Mouse (Mus musculus) hindbrain, embryonic 16.5 days (tissue): ENCODE measurements around the gene Opcml. TPM values are rescaled to one million over a fixed set of nuclear protein-coding genes. Genes with fewer than 3 reads are reported as not detected.

Source experiments
- ATAC-seq: fragments of 200-750 bp; cut with Nextera tagmentation; 2 replicates; pipeline ENCODE4 v1.8.0; 2017; ENCODE audit warnings: moderate TSS enrichment, moderate library complexity
- H3K27ac ChIP-seq: fragments of 300-500 bp; sonication (generic); 2 replicates; pipeline ENCODE4 v1.5.1; 2014; ENCODE audit warnings: low read depth, mild to moderate bottlenecking, control low read depth, low read length, moderate library complexity
- H3K27me3 ChIP-seq: fragments of 300-500 bp; sonication (generic); replicated peaks from 2 replicates; pipeline ENCODE4 v1.6.1; 2014; ENCODE audit warnings: low read length; ENCODE audit not compliant: control insufficient read depth, insufficient read depth
- H3K36me3 ChIP-seq: fragments of 300-500 bp; sonication (generic); 2 replicates; pipeline ENCODE4 v1.6.1; 2014; ENCODE audit warnings: mild to moderate bottlenecking, low read length, moderate library complexity, mixed read lengths; ENCODE audit not compliant: control insufficient read depth, insufficient read depth
- H3K4me1 ChIP-seq: fragments of 300-500 bp; sonication (generic); 2 replicates; pipeline ENCODE4 v1.6.1; 2014; ENCODE audit warnings: low read depth, low read length; ENCODE audit not compliant: control insufficient read depth, insufficient read depth
- H3K4me2 ChIP-seq: fragments of 300-500 bp; sonication (generic); 2 replicates; pipeline ENCODE4 v1.6.1; 2014; ENCODE audit warnings: mild to moderate bottlenecking, low read length, control low read depth, moderate library complexity
- H3K4me3 ChIP-seq: fragments of 300-500 bp; sonication (generic); 2 replicates; pipeline ENCODE4 v1.5.1; 2014; ENCODE audit warnings: mild to moderate bottlenecking, low read length, control low read depth, moderate library complexity
- H3K9ac ChIP-seq: fragments of 300-500 bp; sonication (generic); 2 replicates; pipeline ENCODE4 v1.6.1; 2014; ENCODE audit warnings: low read depth, mild to moderate bottlenecking, control low read depth, low read length, moderate library complexity
- H3K9me3 ChIP-seq: fragments of 300-500 bp; sonication (generic); 2 replicates; pipeline ENCODE4 v1.6.1; 2014; ENCODE audit warnings: mild to moderate bottlenecking, low read length, moderate library complexity; ENCODE audit not compliant: control insufficient read depth
- WGBS: fragments of 180-500 bp; shearing (Covaris S2); extraction: QIAGEN DNeasy Blood & Tissue Kit; methylation state at CpG from one replicate; pipeline ENCODE4 v1.1.7; 2014; 5-methylcytosine and 5-hydroxymethylcytosine counted together
- polyA plus RNA-seq: library from polyadenylated mRNA; unstranded; fragments of >200 nt; fragmentation: Nextera tagmentation; extraction: Ambion mirVana; gene quantifications from 2 replicates; pipeline ENCODE4 v1.2.1, GENCODE M21; 2015

Gene Opcml
- polyA plus RNA-seq, 1 experiment from 2014 or later: 61.4 TPM

DNA sequence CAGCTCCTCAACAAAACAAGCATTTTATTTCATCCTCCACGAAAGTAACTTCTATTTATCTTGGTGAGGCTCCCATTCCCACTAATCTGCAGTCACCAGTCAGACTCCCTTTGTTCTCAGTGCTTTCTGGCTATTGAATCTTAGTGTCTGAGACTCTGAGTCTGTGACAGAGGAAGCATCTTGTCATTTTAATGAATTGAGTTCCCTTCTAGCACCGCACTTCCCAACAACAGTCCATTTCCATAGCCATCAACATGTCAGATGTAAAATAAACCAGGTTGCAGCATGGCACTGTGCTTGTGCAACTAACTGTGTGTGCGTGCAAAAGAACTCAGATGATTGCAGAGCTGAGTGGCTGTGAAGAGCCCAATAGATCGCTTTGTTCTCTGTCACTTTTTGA is 680.9 kb downstream of the Opcml start:
- no peak for ATAC-seq
- 45% methylated on average over 4 of the region's 4 CpGs for WGBS
- no peak overlapping the region for H3K4me3 ChIP-seq
- H3K27me3 ChIP-seq: no peaks in the 10 kb centered on the region
- H3K36me3 ChIP-seq: no peaks in the 10 kb centered on the region
- no peak overlapping the region for H3K27ac ChIP-seq
- no peak overlapping the region for H3K9ac ChIP-seq
- H3K4me2 ChIP-seq: no peak overlapping the region
- H3K9me3 ChIP-seq: no peaks in the 10 kb centered on the region
- H3K4me1 ChIP-seq: no peaks in the 10 kb centered on the region

DNA sequence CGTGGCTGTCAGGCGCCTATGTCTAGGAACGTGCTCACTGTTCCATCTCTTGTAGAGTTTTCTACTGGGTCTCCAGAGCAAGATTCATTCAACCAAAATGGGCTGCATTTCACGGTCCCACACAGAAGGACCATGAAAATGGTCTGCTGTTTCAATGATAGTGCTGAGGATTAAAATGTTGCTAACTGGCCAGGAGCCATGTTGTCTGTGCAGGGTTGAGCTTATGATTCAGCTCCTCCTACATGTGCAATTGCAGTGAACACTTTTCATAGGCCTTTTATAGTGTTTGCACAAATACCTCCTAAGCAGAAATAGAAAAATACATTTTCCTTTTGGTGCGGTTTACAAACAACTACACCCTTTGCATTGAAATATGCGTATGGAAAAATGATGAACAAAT is 684.0 kb downstream of the Opcml start:
- H3K4me1 ChIP-seq: no peaks in the 10 kb centered on the region
- no peaks in the 10 kb centered on the region for H3K27me3 ChIP-seq
- WGBS: 90% methylated on average over 6 of the region's 6 CpGs
- ATAC-seq: no peak
- H3K4me3 ChIP-seq: no peak overlapping the region
- no peak overlapping the region for H3K27ac ChIP-seq
- no peak overlapping the region for H3K4me2 ChIP-seq
- H3K9me3 ChIP-seq: no peaks in the 10 kb centered on the region
- H3K36me3 ChIP-seq: no peaks in the 10 kb centered on the region
- H3K9ac ChIP-seq: no peak overlapping the region

DNA sequence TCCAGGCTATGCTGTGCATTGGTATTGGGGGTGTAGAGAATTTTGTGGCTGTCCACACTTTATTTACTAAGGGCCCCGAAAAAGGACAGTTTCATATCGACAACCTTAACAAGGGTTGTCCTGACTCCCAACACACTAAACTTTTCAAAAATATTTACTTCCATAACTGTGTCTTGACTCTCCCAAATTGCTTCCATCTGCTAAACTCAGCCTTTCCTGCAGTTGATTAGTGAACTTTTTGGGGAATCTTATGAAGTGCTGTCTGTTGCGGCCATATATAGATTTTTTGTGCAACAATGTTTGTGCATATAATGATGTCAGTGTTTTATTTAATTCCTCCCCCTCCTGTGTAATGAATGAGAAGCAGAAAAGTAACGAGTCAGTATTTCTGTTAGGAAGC is 690.7 kb downstream of the Opcml start:
- WGBS: 87% methylated on average over 4 of the region's 4 CpGs
- Histone ChIP-seq H3K9me3 (no peaks in the 10 kb centered on the region), H3K27ac (no peak overlapping the region), H3K9ac (no peak overlapping the region), H3K4me3 (no peak overlapping the region), H3K4me2 (no peak overlapping the region), H3K4me1 (no peaks in the 10 kb centered on the region), H3K36me3 (no peaks in the 10 kb centered on the region), H3K27me3 (no peaks in the 10 kb centered on the region)
- ATAC-seq: no peak

DNA sequence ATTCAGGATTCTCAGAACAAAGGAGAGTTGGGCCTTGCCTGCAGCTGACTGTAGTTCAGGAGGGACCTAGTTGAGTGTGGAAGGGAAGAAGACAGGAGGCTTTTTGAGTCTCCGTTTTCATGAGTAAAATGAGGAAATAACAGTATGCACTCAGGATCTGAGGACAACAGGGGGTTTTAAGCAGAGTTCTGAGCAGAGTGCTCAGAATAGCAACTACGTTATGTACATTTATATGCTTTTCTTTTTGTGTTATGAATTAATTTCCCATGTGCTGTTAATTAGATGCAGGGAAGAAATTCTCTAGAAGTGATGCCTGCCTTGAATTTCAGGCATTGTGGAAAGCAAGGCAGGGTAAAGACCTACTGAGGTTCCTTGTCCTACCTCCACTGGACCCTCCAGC is 697.9 kb downstream of the Opcml start:
- no peak overlapping the region for H3K4me3 ChIP-seq
- H3K36me3 ChIP-seq: no peaks in the 10 kb centered on the region
- ATAC-seq: no peak
- H3K4me2 ChIP-seq: no peak overlapping the region
- no peak overlapping the region for H3K27ac ChIP-seq
- WGBS: 84% methylated on average over 2 of the region's 2 CpGs
- H3K4me1 ChIP-seq: no peaks in the 10 kb centered on the region
- H3K9me3 ChIP-seq: no peaks in the 10 kb centered on the region
- no peaks in the 10 kb centered on the region for H3K27me3 ChIP-seq
- no peak overlapping the region for H3K9ac ChIP-seq

DNA sequence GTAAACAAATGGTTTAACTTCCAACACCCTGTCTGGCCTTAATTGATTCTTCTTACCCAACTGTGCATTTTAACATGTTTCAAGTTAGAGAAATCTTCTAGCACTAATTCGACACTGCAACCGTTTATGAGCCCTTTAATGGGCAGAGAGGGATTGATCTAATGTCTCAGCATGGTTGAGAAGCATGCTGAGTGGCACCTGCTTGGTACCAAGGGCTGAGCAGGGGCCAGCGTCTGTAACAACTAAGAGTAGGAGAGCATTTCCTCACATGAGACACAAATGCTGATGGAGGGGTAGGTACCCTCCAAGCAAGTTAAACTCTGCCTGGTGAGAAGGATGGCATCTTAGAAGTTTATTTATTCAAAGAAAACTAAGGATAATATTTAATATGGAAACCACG is 699.3 kb downstream of the Opcml start:
- 74% methylated on average over 4 of the region's 4 CpGs for WGBS
- Histone ChIP-seq H3K9me3 (no peaks in the 10 kb centered on the region), H3K9ac (no peak overlapping the region), H3K27ac (no peak overlapping the region), H3K4me1 (no peaks in the 10 kb centered on the region), H3K27me3 (no peaks in the 10 kb centered on the region), H3K4me3 (no peak overlapping the region), H3K4me2 (no peak overlapping the region), H3K36me3 (no peaks in the 10 kb centered on the region)
- no peak for ATAC-seq

DNA sequence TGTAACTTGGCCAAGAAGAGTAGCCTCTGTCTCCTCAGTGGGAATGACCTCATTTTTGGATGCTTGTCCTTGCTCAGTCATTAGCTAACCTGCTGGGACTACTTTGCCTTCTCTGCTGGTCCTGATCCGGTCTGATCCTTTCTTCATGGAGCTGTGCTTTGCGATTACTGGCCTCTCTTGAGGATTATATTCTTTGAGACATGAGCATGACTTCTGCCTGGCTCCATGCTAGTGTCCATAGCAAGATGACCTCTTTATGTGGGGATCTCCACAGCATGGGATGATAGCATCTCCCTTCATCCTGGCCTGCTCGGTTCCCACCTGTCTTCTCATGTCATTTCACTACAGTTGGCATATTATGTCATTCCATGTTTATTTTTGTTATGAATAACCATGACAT is 699.8 kb downstream of the Opcml start:
- H3K9me3 ChIP-seq: no peaks in the 10 kb centered on the region
- H3K9ac ChIP-seq: no peak overlapping the region
- WGBS: 86% methylated on average over 3 of the region's 3 CpGs
- H3K27ac ChIP-seq: no peak overlapping the region
- no peaks in the 10 kb centered on the region for H3K4me1 ChIP-seq
- H3K4me2 ChIP-seq: no peak overlapping the region
- no peak overlapping the region for H3K4me3 ChIP-seq
- H3K36me3 ChIP-seq: no peaks in the 10 kb centered on the region
- no peaks in the 10 kb centered on the region for H3K27me3 ChIP-seq
- ATAC-seq: no peak

DNA sequence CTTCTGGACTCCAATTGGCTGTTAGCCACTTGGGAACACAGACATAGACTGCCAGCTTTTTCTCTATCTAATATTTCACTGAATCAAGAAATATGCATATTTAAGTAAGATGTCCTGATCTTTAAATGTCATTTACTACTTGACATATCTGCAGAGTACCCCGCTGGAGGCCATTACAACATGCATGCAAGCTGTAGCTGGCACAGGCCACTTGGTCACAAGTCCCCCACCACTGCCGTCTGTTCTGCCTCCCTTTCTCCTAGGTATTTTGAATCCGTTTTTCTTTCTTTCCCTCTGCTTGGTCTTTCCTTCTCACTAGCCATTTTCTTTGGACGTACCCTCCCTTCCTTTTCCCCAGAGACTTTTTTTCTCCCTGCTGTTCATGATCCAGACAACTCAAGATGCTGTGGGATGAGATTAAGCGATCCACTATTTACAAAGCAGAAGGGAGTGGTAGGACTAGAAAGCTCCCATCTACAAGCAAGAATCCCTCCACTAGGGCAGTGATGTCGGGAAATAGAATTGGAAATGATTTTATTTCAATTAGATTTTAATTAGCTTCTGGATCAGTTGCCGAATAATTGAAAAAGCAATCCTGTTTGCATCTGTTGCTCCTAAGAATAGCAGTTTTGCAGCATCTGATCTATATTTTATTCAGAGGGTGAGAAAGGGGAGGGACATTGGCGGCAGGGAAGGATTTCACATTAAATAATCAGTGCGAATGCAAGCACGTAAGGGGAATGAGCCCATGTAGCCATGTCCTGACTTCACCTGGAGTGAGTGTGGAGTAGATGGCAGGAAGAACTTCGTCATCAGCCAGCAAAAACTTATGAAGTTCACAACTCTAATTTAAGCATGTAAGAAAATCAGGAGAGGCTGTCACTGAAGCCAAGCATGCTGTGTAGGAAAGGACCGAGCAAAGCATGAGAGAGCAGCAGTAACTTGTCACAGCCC is 709.5 kb downstream of the Opcml start:
- Histone ChIP-seq H3K27me3 (no peaks in the 10 kb centered on the region), H3K9ac (no peak overlapping the region), H3K27ac (no peak overlapping the region), H3K4me2 (no peak overlapping the region), H3K9me3 (no peaks in the 10 kb centered on the region), H3K4me1 (no peaks in the 10 kb centered on the region), H3K36me3 (no peaks in the 10 kb centered on the region), H3K4me3 (no peak overlapping the region)
- ATAC-seq: no peak
- 67% methylated on average over 12 of the region's 12 CpGs for WGBS

DNA sequence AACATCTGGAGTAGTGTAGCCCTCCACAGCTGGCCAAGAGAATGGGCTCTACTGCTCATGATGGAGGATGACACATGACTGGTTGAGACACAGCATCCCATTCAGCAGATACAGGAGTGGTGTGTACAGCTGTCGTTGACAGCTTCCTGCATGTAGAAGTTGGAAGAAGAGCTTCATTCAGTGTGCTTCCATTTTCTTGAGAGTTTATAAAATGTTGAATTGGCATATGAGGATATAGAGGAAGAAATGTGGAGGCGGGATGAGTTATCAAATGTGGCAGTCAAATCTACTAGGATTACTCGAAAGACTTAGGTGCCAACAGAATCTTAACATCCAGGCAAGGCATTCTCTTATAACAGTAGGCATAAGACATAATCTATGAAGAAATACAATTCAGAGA is 723.3 kb downstream of the Opcml start:
- no peaks in the 10 kb centered on the region for H3K9me3 ChIP-seq
- H3K4me1 ChIP-seq: no peaks in the 10 kb centered on the region
- WGBS: 90% methylated on average over 3 of the region's 3 CpGs
- H3K4me2 ChIP-seq: no peak overlapping the region
- no peak overlapping the region for H3K9ac ChIP-seq
- H3K27me3 ChIP-seq: no peaks in the 10 kb centered on the region
- ATAC-seq: no peak
- H3K4me3 ChIP-seq: no peak overlapping the region
- H3K36me3 ChIP-seq: no peaks in the 10 kb centered on the region
- H3K27ac ChIP-seq: no peak overlapping the region

DNA sequence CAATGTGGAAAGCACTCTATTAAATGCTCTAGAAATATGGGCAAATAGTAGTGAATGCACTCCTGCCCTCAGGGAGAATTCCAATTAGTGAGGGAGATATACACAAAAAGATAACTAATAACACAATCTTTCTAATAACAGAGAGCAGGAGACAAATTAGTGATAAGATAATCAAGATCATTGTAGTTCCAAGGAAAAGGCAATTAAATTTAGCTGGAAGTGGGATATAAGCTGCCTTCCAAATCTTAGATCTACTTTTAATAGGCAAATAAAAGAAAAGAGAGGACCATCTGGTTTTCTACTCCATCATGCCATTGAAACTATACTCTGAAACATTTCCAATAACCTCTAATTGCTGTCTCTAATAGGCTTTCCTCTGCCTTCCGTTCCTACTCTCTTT is 742.6 kb downstream of the Opcml start:
- H3K4me1 ChIP-seq: no peaks in the 10 kb centered on the region
- no peak for ATAC-seq
- no peak overlapping the region for H3K27ac ChIP-seq
- H3K36me3 ChIP-seq: no peaks in the 10 kb centered on the region
- no peaks in the 10 kb centered on the region for H3K27me3 ChIP-seq
- H3K9ac ChIP-seq: no peak overlapping the region
- no peaks in the 10 kb centered on the region for H3K9me3 ChIP-seq
- 68% methylated on average over 1 of the region's 1 CpGs for WGBS
- H3K4me3 ChIP-seq: no peak overlapping the region
- H3K4me2 ChIP-seq: no peak overlapping the region
